Mouse (Mus musculus) thymus, adult 18-20 months (tissue): ENCODE results near the gene Csrp1.

ENCODE experiments used
- DNase-seq, 2 experiments: peaks; one replicate each; pipeline ENCODE4 v3.0.0; 2022; ENCODE audit warnings: mixed read lengths in 2 of 2

Csrp1 gene

DNA sequence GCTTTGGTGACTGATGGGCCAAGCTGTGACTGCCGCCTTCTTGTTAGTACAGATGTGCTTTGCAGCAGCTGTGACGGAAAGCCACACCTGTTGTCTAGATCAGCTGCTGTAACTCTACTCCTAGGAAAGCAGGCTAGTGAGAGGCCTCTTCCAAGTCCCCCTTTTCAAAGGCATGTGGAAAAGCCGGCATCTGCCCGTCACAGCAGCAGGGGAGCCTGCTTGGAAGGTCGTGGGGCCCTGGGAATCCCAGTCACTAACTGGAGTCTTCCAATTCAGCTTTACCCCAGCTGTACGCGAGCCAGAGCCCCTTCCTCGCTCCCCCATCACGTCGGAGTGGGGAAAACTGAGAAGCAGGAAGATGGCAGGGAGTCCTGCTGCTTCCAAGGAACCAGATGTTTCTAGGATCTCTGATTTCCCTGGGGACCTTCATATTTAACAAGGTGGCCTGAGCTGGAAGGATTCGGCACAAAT, 21.4 kb upstream of the Csrp1 start:
- DNase-seq = no peak

DNA sequence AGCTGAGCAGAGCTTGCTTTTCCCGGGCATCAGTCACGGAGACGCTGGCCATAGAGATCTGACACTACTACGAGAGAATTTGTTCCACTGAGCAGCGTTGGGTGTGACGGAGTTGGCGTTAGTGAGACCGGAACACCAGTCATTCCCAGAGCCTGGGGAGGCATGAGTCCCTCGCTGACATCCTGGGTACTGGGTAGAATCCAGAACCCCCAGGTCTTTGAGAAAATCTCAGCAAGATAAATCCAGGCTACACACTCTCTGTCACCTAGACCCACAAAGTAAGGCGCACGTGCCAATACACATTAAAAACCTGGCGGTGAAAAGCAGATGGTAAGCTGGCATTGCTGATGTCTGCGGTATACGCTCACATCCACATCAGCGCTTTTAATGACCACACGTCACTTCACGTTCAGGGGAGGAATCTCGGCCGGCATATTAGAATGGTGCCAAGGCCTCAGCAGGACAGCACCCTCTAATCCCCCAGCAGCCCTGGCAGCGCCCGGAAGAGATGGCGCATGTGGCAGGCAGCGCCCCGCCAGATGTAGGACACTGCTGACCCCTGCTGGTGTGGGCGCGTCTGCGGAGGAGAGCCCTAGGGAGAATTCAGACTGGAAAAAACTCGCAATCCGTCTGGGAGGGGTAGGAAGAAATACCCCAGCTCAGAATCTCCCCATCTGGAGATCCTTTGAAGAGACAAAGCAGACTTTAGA, 20.7 kb upstream of the Csrp1 start:
- peak; percentile 28 to 32 for DNase-seq

DNA sequence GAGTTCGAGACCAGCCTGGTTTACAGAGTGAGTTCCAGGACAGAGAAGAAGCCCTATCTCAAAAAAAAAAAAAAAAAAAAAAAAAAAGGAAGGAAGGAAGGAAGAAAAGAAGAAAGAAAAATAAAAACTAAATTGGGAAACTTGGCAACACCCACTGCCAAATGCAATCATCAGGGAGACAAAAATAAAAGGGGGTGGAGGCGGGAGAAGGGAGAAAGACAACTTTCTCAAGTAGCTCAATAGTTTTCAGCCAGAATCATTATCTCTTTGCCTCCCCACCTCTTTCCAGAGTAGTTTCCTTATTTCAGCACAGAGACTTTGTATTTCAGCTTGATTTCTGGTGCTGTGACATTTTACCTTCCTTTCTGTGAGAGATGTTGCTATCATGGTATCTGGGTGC, 20.0 kb upstream of the Csrp1 start:
- no peak for DNase-seq

DNA sequence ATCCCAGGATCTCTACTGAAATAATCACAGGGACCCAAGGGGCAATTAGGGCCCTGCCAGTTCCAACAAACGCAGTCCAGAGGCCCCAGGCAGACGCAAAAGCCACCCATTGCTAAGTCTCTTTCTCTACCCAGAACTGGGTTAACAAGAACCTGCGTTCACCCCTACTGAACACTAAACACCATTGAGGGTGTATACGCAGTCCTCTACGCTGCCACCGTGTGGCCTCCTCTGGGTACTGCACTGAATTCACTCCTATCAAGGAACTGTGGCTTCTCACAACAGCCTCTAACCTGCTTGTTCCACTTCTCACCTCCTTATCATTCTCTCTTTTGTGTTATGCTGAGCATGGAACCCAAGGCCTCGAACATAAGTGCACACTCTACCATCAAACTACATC, 19.3 kb upstream of the Csrp1 start:
- DNase-seq = peak in 1 of 2 experiments; percentile 34

DNA sequence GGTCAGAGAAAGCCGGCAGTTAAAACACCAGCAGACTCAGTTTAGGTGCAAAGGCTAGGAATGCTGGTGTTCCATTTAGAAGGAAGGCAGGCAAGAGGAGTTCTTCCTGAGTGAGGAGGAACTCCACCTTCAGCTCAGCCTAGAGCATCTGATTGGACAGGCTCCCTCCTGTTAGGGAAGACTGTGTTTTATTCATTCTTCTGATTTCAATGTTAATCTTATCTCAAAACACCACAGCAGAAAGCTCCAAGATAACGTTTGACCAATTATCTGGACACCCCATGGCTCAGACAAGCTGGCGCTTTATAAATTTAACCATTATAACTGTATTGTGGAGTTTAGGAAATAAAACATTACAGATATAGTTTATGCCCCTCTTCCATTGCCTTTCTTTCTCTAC, 18.5 kb upstream of the Csrp1 start:
- DNase-seq = no peak

DNA sequence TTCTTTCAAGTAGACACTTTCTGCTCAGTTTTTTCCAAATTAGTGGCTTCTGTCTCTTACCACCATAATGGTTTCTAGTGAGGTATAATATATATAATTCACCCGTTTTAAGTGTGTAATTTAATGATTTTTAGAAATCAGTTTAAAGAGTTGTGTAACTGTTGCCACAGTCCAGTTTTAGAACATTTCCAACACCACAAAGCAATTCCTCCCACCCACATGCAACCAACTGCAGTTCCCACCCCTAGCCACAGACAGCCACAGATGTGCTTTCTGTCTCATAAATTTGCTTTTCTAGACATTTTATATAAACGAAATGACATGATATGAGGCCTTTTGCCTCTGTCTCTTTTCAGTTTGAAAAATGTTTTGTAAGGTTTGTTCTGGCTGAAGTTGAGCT, 17.1 kb upstream of the Csrp1 start:
- DNase-seq = no peak

DNA sequence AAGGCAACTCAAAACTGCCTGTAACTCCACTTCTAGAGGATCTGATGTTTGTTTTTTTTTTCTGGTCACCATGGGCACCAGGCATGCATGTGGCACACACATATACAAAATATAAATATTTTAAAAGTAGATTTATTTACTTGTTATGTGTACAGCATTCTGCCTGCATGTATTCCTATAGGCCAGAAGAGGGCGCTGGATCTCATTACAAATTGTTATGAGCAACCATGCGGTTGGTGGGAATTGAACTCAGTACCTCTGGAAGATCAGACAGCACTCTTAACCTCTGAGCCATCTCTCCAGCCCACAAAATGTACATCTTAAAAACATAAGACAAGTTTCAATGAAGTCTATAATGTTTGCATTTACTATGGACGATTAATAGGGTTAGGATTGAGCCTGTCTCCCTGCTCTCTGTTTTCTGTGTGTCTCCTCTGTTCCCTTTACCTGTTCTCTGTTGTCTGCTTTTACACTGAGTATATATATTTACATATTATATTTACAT, 15.5 kb upstream of the Csrp1 start:
- no peak for DNase-seq

DNA sequence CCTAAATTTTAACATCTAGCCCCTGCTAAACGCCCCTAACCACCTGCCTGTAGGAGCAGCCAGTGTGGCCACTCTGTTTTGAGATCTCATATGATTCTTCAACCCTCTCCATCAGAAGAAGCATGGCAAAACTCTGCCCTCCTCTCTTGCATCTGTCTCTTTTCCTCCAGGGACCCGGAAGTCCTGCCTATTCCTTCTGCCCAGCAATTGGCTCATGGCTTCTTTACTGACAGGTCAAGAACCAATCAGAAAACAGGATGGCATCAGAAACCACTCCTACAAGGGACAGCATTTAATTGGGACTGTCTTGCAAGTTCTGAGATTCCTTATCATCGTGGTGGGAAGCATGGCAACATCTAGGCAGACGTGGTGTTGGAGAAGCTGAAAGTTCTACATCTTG, 11.5 kb upstream of the Csrp1 start:
- DNase-seq = no peak

DNA sequence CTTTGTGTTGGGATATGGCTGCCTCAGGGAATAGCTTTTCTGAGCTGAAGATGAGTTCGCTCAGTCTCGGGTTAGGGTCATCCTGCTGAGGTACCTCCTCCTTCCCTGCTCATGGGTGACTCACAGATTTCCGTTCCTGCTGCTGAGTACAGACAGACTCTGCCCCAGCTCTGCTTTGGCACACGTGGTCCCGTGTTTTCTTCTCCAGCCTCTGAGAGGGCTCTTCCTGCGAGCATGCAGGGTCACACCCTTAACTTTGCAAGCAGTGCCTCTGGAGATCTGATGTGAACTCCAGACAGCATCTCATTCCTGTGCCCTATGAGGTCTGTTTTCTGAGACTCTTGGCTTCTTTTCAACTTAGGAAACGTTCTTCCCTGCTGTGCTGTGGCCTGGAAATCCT, 8.7 kb upstream of the Csrp1 start:
- no peak for DNase-seq

DNA sequence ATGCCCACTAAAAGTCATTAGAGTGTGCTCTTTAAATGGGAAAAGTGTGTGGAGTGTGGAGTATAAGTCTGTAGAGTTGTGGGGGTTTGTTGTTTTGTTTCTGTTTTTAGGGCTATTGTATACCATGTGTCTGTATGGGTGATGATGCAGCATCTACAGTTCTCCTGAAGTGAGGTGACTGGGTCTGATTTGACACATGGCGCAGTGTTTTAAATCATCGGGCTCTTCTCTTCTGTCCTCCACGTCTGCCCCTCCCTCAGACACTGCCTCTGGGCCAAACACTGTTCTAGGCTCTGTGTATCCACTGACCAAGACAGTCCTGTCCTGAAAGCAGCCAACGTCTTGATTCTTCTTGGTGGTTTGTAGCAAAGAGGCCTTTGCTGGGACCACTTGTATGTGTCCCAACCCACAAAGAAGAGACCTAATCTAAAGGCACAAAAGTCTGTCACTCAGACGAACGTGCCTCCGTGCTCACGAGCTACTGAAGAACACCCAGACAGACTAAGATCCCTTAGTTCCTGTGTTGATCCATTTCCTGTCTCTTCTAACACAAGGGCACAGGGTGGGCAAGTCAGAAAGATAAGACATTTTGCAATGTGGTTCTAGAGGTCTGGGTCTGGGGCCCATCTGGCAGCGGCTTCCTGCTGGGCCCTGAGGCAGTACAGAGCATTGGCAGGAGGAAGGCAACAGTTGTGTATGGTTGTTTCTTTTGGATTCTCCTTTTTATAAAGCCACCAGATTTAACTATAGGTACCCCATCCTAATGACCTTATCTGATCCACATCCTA, 5.6 kb upstream of the Csrp1 start:
- no peak for DNase-seq

DNA sequence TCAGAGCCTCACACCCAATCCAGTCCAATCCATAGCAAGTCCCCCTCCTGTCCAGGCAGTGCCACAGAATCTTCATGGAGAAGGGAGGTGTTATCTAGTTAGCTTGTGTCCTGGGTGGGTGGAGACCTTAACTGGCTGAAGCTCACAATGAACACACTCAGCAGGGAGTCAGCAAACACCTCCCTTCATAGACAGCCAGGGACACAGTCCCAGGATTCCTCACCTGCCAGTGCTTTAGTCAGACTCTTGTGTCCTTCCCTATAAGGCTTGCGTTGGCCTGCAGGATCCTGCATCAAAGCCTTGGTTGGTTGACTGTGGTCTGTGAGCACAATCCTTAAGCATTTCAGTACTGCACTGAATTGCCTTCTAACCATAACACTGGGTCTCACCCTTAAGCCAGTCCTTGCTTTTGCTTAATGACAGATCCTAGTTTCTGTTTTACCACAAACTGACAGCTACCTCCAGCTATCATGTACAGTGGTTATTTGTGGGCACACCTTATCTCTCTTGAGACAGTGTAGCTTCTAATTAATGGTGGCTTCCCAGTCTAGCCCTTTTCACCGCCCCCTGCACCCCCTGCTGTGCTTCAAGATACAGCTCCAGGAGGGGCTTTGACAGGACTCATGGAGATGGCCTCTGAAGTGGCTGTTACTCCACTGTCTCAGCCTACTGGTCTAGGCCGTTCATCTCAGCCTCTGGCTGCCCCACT, 4.8 kb upstream of the Csrp1 start:
- DNase-seq = no peak

DNA sequence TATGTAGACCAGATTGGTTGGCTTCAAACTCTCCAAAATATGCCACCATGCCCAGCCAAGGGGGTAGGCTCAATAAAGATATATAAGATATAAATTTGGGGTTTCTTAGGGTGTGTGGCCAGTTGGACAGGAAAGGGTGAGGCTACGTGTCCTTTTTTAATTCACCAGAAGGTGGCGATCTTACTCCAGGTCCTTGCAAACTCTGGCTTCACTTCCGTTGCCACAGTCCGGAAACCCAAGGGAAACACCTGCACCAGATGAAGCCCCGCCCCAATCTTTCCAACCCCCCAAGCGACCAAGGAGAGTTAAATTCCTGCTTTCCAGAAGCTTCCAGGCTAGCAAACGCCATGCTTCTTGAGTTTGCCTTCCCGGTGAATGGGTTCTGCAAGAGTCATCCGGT, 375 bp upstream of the Csrp1 start:
- peak; percentile 73 to 83 for DNase-seq

DNA sequence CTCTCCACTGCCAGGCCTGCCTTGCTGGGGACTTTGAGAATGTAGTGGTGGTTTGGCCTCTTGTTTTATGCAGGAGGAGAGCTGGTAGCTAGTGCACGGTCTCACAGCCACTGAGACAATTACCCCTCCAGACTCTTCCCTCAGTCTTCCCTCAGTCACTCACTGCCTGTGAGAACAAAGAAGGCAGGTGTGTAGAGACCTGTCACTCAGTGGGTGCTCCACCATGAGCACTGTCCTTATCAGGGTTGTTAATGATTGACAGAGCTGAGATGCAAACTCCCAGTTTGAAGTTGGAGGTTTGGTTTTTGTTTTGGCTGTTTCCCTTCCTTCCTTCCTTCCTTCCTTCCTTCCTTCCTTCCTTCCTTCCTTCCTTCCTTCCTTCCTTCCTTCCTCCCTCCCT, 3.2 kb downstream of the Csrp1 start:
- no peak for DNase-seq

DNA sequence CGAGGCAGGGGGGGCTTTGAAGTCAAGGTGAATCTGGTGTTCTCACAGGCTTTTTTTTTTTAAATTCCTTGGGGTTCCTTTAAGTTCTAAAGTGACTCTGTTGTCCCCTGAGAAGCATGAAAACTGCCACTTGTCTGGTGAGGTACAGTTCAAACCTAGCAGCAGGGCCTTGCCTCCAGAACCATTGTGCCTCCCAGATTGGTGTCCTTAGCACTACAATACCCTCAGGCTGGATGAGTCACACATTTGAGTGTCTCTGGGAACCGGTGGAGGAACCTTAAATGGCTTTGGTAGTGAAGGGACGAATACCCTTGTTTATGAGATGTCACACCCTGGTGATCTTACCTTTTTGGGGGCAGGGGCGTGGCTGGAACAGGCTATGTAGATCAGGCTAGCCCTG, 4.3 kb downstream of the Csrp1 start:
- DNase-seq = no peak

DNA sequence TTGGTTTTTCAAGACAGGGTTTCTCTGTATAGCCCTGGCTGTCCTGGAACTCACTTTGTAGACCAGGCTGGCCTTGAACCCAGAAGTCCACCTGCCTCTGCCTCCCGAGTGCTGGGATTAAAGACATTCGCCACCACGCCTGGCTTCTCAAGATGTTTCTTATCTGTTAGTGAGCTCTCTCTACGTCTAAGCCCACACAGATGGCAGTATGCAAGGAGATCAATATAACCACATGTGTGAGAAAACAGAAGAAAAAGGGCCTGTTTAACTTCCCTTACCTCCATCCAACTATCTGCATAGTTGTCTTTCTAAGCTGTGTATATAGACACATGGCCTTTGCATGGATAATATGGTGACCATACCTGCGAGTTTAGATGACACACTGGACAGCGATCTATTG, 5.5 kb downstream of the Csrp1 start:
- DNase-seq = peak in 1 of 2 experiments; percentile 36

DNA sequence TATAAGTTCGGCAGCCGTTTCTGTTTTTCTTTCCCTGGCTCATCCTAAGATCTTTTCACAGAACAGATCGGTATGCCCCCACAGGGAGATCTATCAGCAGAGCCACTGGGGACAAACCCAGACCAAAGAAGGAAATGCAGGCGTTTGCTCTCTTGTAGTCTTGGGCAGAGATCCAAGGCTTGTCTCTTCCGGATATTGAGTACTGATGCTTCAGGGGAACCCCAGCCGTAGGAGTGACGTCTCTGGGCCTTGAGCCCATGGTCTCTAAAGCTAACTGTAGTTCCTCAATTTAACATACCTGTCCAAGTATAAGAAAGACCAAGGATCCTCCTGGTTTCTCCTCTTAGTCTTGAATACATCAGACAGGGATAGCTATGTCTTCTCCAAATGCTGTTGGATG, 6.1 kb downstream of the Csrp1 start:
- peak in 1 of 2 experiments; percentile 31 for DNase-seq

DNA sequence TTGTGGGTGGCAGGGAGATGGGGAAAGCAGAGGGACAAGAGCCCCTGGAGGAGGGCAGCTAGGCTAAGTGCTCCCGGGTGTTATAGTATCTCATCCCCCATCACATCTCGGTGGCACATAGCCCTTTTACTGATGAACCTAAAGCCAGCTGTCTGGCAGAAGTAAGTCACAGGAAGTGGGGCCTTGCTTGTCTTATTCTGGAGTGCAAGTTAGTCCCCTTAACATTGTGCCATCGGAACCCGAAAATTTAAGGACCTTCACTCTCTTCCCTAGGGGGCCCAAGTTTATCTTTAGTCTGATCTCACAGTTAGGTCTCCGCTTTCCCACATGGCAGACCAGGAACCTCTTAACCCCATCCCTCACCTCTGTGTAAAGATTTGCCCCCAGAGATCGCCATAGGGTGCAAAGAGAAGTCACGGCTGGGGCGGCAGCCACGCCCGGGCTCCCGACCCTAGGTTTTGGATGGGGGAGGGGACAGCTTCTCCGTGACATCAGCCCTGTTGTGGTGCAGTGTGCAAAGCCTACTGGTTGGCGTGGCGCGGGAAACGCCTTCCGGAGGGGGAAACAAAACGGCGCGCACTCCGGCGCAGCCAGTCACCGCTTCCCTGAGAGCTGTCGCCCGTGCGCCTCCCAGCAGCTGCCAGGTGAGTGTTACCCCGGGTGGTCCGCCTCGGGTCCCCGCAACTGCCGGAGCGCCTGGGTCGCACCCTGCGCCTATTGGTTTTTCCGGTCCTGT, 8.9 kb downstream of the Csrp1 start:
- peak; percentile 93 to 94 for DNase-seq

DNA sequence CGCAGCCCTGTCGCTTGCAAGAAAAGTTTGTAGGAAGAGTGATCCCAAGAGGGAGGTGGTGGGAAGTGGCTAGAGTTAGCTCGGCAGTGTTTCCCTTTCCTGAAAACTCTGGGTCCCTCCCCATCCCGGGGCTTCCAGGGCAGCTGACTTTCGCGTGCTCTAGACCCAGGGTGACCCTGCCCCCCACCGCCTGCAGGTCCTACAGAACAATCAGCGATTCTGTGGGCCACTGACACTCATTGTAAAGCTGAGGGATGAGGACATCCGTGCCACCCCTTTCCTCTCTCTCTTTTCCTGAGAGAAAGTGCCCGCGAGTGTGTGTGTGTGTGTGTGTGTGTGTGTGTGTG, 9.5 kb downstream of the Csrp1 start:
- no peak for DNase-seq

DNA sequence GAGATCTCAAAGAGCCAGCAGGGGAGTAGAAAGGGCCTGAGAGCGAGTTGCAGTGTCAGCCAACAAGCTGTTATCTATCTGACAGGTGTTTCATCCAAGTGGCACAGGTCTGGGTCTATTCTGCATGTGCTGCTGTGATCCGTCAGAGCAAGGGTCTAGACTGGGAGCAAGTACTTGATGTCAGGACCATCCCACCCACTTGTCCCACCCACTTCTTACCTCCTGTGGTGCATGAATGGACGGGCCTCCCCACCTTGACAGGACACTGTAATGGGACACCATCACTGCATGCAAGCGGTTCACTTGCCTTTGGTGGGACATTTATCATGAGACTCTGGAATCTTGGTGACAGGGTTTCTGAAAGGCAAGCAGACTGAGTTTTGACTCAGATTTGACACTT, 10.0 kb downstream of the Csrp1 start:
- no peak for DNase-seq

DNA sequence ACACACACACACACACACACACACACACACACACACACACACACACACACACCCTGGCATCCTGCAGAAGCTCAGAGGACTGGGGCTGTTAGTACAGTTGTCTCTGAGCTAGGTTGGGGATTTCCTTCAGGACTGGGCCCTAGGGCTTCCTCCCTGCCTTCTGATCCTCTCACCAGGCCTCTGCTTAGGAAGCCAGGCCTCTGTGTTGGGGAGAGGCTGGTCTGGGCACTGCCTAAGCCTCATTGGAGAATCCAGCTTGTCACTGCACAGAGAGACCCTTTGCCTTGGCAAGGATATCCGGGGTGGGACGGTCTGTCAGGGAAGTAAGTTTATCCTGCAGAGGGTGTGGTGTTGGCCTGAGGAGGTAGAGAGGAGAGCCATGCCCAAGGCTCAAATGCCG, 10.4 kb downstream of the Csrp1 start:
- DNase-seq = no peak

DNA sequence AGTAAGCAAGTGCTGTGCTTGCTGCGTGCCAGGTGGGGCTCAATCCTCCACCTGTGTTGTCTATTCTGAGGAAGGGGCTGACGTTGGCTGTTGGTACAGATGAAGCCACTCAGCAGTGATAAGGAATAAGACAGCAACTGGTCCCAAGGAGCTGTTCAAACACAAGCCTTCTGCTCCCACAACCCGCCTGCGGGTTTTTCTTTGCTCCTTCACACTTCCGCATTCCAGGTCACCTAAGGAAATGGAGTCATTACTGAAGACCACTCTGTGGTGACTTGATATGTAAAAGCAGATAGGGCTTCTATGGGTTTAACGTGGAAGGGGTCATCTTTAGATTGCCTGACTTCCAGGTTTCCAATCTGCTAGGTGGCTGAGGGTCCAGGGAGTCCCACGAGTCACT, 11.5 kb downstream of the Csrp1 start:
- DNase-seq = no peak

DNA sequence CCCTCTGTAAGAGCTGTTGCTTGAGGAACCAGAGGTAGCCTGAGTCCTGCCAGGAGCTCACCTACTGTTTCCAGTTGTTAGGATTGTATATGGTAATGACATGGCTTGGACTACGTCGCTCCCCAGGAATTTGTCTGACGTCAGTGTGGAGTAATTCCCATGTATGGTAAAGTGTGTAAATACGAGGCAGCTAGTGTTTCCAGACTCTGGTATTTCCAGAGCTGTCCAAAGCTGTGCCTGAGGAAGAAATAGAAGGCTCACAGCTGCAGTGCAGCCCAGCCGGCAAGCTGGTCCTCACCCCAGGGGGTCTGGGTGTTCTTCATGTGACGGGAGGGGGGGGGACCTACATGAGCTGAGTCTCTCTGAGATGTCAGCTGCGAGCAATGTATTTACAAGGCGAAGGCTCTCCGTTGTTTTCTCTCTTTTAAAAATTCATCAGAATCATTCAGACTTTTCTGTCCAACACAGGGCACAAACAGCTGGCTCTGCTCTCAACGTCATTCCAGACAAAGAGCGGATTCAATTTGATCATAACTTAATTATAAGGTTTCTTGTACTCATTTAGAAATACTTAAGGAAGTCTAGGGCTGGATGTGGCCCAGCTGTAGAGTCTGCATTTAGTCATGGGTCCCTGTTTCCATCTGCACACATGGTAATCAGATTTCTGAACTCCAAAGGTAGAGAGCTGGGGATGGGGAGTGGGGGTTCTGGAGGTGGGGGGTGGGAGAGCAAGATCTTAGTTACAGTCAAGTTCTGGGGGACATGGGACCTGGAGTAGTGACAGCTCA, 12.2 kb downstream of the Csrp1 start:
- no peak for DNase-seq
